Mouse (Mus musculus): ENCODE results near the gene Tph1.

DNA sequence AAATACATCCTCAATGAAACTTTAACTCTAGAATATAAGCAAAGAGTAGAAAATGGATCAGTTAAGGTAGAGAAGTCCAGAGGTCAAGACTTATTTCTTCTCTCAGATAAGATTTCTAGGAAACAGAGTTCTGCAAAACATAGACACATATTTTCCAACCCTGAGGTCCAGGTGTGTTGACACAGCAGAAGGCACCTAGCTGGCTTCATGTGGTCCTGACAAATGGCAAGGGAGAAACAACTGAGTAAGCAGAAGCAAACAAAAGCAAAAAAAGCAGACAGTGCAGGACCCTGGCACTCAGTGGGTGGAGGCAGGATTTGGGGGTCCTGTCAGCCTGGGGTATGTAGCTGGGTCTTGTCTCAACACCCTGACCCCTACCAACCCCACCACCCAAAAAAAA is 8.4 kb upstream of the Tph1 start:
- no peak for TF ChIP-seq CTCF (IDR thresholded peaks at IDR 0.05; ENCODE audit: borderline replicate concordance, insufficient read depth, low read length)
- no peak for TF ChIP-seq POLR2A (IDR thresholded peaks at IDR 0.05; ENCODE audit: low read depth, low read length)

Measured in embryonic fibroblast, embryonic 13.5 days (primary cell).